Mouse (Mus musculus): ENCODE data around the gene Sult1b1.

GRCm38 (mm10) chr5:87573490-87573889 lies 35.5 kb upstream of the Sult1b1 start:
- no peak for TF ChIP-seq CTCF (IDR thresholded peaks at IDR 0.05; ENCODE audit: borderline replicate concordance, extremely low read depth, insufficient read depth, insufficient read length)
- no peak for TF ChIP-seq POLR2A (IDR thresholded peaks at IDR 0.05; ENCODE audit: borderline replicate concordance, extremely low read depth, insufficient read depth, insufficient read length, poor library complexity, severe bottlenecking)
